Mouse (Mus musculus) testis, adult 2 months (tissue): ENCODE results near the gene Cx3cr1.

Experiments
- CTCF ChIP-seq: fragments of 200-500 bp; IDR thresholded peaks from 2 replicates; pipeline ENCODE4 v1.5.1; 2012; ENCODE audit warnings: low read depth, mild to moderate bottlenecking, inconsistent platforms, low read length, moderate library complexity; ENCODE audit not compliant: control insufficient read depth, insufficient read depth, insufficient replicate concordance
- POLR2A ChIP-seq: fragments of 200-500 bp; IDR thresholded peaks from 2 replicates; pipeline ENCODE4 v1.6.1; 2012; ENCODE audit warnings: low read depth, mild to moderate bottlenecking, inconsistent platforms, low read length, moderate library complexity; ENCODE audit not compliant: control insufficient read depth

DNA sequence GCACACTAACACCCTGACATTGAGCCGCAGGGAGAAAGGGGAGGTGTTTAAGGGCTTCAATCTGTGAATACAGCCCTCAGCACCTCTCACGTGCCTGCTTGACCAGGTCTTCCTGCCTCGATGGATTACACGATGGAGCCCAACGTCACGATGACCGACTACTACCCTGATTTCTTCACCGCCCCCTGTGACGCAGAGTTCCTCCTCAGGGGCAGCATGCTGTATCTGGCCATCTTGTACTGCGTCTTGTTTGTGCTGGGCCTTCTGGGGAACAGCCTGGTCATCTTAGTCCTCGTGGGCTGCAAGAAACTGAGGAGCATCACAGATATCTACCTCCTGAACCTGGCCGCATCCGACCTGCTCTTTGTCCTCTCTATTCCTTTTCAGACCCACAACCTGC, 24.0 kb upstream of the Cx3cr1 start:
- TF ChIP-seq CTCF: no peak
- no peak for TF ChIP-seq POLR2A
